Comparison of ENCODE assay signal across 37 mouse cellular contexts in genomic region chr10:18728548-18728947, GRCm38 (mm10). TPM values are rescaled to one million over a fixed set of nuclear protein-coding genes. Genes with fewer than 3 reads are reported as not detected.
"Had no signal": no experiment of that assay in that cellular context is flagged by ENCODE, and none has a peak within 500 bp of the region (broad histone marks: within the 10 kb centered on the region; RNA-seq: fewer than 3 reads in every experiment).

No protein-coding gene starts in this region.

- H3K4me1 ChIP-seq: limb, embryonic 10.5 days; limb, embryonic 12.5 days; limb, embryonic 13.5 days; limb, embryonic 15.5 days; liver, embryonic 12.5 days; liver, embryonic 13.5 days; liver, embryonic 15.5 days; lung, embryonic 15.5 days; megakaryocyte, embryonic 14.5 days; midbrain, embryonic 10.5 days; midbrain, embryonic 12.5 days; midbrain, embryonic 13.5 days; midbrain, embryonic 15.5 days; neural tube, embryonic 12.5 days had no signal

- H3K4me3 ChIP-seq: left cerebral cortex, adult 2 months; limb, embryonic 10.5 days; limb, embryonic 12.5 days; limb, embryonic 13.5 days; limb, embryonic 15.5 days; liver, embryonic 12.5 days; liver, embryonic 13.5 days; liver, embryonic 15.5 days; lung, embryonic 15.5 days; megakaryocyte, embryonic 14.5 days; midbrain, embryonic 10.5 days; midbrain, embryonic 12.5 days; midbrain, embryonic 13.5 days; midbrain, embryonic 15.5 days; myocyte; neural tube, embryonic 12.5 days had no signal

- H3K4me2 ChIP-seq: limb, embryonic 12.5 days; limb, embryonic 13.5 days; limb, embryonic 15.5 days; liver, embryonic 11.5 days; liver, embryonic 12.5 days; liver, embryonic 13.5 days; liver, embryonic 15.5 days; lung, embryonic 14.5 days; lung, embryonic 15.5 days; midbrain, embryonic 11.5 days; midbrain, embryonic 12.5 days; midbrain, embryonic 13.5 days; midbrain, embryonic 15.5 days; neural tube, embryonic 12.5 days had no signal

- H3K36me3 ChIP-seq: limb, embryonic 10.5 days; limb, embryonic 12.5 days; limb, embryonic 13.5 days; limb, embryonic 15.5 days; liver, embryonic 12.5 days; liver, embryonic 13.5 days; liver, embryonic 15.5 days; lung, embryonic 15.5 days; midbrain, embryonic 10.5 days; midbrain, embryonic 12.5 days; midbrain, embryonic 13.5 days; midbrain, embryonic 15.5 days; neural tube, embryonic 12.5 days had no signal

- DNase-seq: left cerebral cortex, postnatal 4 days; liver; liver, embryonic 13.5 days; liver, postnatal 0 days; lung, adult 18-20 months; lung, adult 2 months; lung, embryonic 14.5 days; lung, postnatal 10 days; lung, postnatal 14 days; lung, postnatal 4 days; midbrain, embryonic 14.5 days had no signal

- ATAC-seq: liver, embryonic 12.5 days; liver, postnatal 0 days; midbrain, embryonic 13.5 days; midbrain, embryonic 15.5 days; midbrain, embryonic 16.5 days had no signal

- H3K9me3 ChIP-seq: limb, embryonic 10.5 days; limb, embryonic 13.5 days; limb, embryonic 15.5 days; liver, embryonic 12.5 days; liver, embryonic 13.5 days; liver, embryonic 15.5 days; lung, embryonic 15.5 days; megakaryocyte, embryonic 14.5 days; midbrain, embryonic 10.5 days; midbrain, embryonic 12.5 days; midbrain, embryonic 13.5 days; midbrain, embryonic 15.5 days; neural tube, embryonic 12.5 days had no signal

- H3K27me3 ChIP-seq: limb, embryonic 12.5 days; limb, embryonic 13.5 days; limb, embryonic 15.5 days; liver, embryonic 12.5 days; liver, embryonic 13.5 days; liver, embryonic 15.5 days; lung, embryonic 15.5 days; midbrain, embryonic 12.5 days; midbrain, embryonic 13.5 days; midbrain, embryonic 15.5 days; neural tube, embryonic 12.5 days had no signal

- H3K9ac ChIP-seq: limb, embryonic 12.5 days; limb, embryonic 13.5 days; limb, embryonic 15.5 days; liver, embryonic 12.5 days; liver, embryonic 13.5 days; liver, embryonic 14.5 days; liver, embryonic 15.5 days; liver, postnatal 0 days; lung, embryonic 14.5 days; lung, embryonic 15.5 days; midbrain, embryonic 12.5 days; midbrain, embryonic 13.5 days; midbrain, embryonic 15.5 days; neural tube, embryonic 12.5 days had no signal

- H3K27ac ChIP-seq: left cerebral cortex, adult 2 months; limb, embryonic 10.5 days; limb, embryonic 12.5 days; limb, embryonic 13.5 days; limb, embryonic 15.5 days; liver, embryonic 12.5 days; liver, embryonic 13.5 days; liver, embryonic 14.5 days; liver, embryonic 15.5 days; lung, embryonic 15.5 days; macrophage; midbrain, embryonic 10.5 days; midbrain, embryonic 12.5 days; midbrain, embryonic 13.5 days; midbrain, embryonic 15.5 days; neural tube, embryonic 12.5 days had no signal

RNA-seq across cellular contexts. Expression of gene Arfgef3, which starts 15.2 kb away (rescaled TPM):
- polyA plus RNA-seq: liver, adult 2 months; myocyte had no signal

RNA-seq across cellular contexts. Expression of gene Gm4922, which starts 58.0 kb away (rescaled TPM):
- polyA plus RNA-seq: limb, embryonic 10.5 days; limb, embryonic 11.5 days; limb, embryonic 13.5 days; limb, embryonic 14.5 days; limb, embryonic 15.5 days; liver, adult 2 months; liver, embryonic 11.5 days; liver, embryonic 12.5 days; liver, embryonic 13.5 days; liver, embryonic 14.5 days; liver, embryonic 15.5 days; liver, embryonic 16.5 days; liver, postnatal 0 days; lung, adult 2 months; lung, embryonic 14.5 days; lung, embryonic 15.5 days; lung, embryonic 16.5 days; macrophage; midbrain, embryonic 10.5 days; myocyte; neural tube, embryonic 11.5 days had no signal
